Mouse (Mus musculus): ENCODE data around the gene 1700092M07Rik. TPM values are rescaled to one million over a fixed set of nuclear protein-coding genes. Genes with fewer than 3 reads are reported as not detected.

Gene 1700092M07Rik
- polyA plus RNA-seq, 1 experiment from 2014 or later, result 2.4 TPM

DNA sequence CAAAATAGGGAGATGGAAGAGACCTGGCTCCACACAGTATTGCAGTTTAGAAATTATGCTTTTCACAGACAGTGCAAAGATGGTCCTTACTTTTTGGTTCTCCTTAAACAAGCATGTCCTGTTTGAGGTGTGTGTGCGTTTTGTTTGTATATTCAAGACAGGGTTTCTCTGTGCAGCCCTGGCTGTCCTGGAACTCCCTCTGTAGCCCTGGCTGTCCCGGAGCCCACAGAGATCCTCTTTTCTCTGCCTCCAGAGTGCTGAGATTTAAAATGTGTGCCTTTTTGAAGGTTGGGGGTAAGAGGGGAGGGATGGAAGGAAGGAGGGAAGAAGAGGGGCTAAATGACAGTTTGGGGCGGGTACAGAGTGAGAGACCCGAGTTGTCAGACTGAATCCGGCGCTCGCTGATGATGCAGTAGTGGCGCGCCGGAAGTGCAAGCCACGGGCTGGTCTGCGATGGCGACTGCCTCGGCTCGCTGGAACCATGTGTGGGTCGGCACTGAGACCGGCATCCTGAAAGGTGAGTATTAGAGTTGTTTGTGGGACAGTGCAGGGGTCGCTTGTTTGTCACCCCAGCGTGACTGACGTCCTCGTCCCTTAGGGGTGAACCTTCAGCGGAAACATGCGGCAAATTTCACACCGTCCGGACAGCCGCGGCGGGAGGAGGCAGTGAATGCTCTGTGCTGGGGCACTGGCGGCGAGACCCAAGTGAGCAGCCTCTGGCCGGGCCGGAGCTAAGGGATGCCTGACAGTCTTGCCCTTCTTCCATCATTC, 4.9 kb upstream of the 1700092M07Rik start, which contains the start of gene Wdr74:
Wdr74 (plus strand) TSS at position 439 of the 771 bp plus-strand sequence.
- WGBS, result under 1% methylated on average over 32 of the region's 32 CpGs
- Histone ChIP-seq H3K4me2 (replicated peaks) (peak within 1 kb of the TSS; percentile 86), H3K4me1 (peaks cover 13% of the 10 kb centered on the region), H3K9me3 (replicated peaks) (no peaks in the 10 kb centered on the region), H3K9ac (peak within 1 kb of the TSS; percentile 76), H3K27ac (peak within 1 kb of the TSS; percentile 64), H3K36me3 (peaks cover 31% of the 10 kb centered on the region), H3K4me3 (peak within 1 kb of the TSS; percentile 72), H3K27me3 (no peaks in the 10 kb centered on the region)
- peak; percentile 95 for ATAC-seq (ENCODE audit: low FRiP score)

DNA sequence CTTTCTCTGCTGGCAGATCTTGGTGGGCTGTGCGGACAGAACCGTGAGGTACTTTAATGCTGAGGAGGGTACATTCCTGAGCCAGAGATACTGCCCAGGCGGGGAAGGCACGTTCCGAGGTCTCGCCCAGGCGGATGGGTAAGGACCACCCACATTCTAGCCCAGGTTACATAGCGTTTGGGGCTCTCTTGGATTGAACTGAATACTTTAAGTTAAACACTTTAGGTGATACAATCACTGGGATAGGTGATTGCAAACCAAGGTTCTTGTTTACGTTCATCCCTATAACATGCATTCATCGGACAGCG, 4.4 kb upstream of the 1700092M07Rik start:
- Histone ChIP-seq H3K4me2 (replicated peaks) (peak overlapping the region; percentile 86), H3K27ac (peak overlapping the region; percentile 64), H3K9ac (peak overlapping the region; percentile 76), H3K4me3 (peak overlapping the region; percentile 72), H3K36me3 (peaks cover 32% of the 10 kb centered on the region), H3K27me3 (no peaks in the 10 kb centered on the region), H3K4me1 (peaks cover 18% of the 10 kb centered on the region), H3K9me3 (replicated peaks) (no peaks in the 10 kb centered on the region)
- ATAC-seq (ENCODE audit: low FRiP score), result peak; percentile 33
- 3% methylated on average over 11 of the region's 11 CpGs for WGBS

DNA sequence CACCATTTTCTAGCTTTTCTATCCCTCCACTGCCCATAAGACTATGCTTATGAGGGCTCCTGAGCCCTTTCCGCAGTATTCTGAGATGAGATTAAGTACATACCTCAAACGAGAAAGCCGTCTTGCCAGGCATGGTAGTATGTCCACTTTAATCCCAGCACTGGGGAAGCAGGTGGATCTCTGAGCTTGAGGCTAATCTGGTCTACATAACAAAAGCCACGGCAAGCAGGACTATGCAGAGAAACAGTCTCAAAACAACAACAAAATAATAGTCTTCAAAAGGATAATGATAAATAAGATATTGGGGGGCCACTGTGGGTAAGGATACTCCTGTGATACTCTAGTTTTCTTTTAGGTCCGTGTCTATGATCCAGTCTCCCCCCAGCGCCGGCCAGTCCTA, 1.6 kb upstream of the 1700092M07Rik start:
- Histone ChIP-seq H3K9ac (no peak overlapping the region), H3K27me3 (no peaks in the 10 kb centered on the region), H3K9me3 (replicated peaks) (no peaks in the 10 kb centered on the region), H3K4me2 (replicated peaks) (no peak overlapping the region), H3K36me3 (peaks cover 34% of the 10 kb centered on the region), H3K4me3 (no peak overlapping the region), H3K4me1 (peaks cover 31% of the 10 kb centered on the region), H3K27ac (no peak overlapping the region)
- 89% methylated on average over 7 of the region's 7 CpGs for WGBS
- ATAC-seq (ENCODE audit: low FRiP score), result no peak

DNA sequence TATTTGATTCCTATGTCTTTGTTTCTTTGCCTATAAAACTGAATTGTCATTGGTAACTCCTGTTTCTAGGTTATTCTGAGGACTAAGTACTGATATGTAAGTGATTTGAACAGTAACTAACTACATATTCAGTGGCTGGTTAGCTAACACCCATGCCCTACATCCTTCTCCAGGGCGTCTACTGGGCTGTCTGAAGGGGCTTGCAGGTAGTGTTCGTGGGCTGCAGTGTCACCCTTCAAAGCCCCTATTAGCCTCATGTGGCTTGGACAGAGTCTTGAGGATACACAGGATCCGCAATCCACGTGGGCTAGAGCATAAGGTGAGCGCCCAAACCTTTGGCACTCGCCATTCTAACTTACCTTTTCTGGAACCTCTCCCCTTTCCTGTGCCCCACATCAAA, 872 bp upstream of the 1700092M07Rik start:
- H3K9me3 ChIP-seq (replicated peaks), result no peaks in the 10 kb centered on the region
- peaks cover 31% of the 10 kb centered on the region for H3K4me1 ChIP-seq
- ATAC-seq (ENCODE audit: low FRiP score), result no peak
- H3K9ac ChIP-seq, result no peak overlapping the region
- 88% methylated on average over 6 of the region's 6 CpGs for WGBS
- peaks cover 36% of the 10 kb centered on the region for H3K36me3 ChIP-seq
- no peak overlapping the region for H3K27ac ChIP-seq
- H3K4me2 ChIP-seq (replicated peaks), result no peak overlapping the region
- no peaks in the 10 kb centered on the region for H3K27me3 ChIP-seq
- H3K4me3 ChIP-seq, result no peak overlapping the region

DNA sequence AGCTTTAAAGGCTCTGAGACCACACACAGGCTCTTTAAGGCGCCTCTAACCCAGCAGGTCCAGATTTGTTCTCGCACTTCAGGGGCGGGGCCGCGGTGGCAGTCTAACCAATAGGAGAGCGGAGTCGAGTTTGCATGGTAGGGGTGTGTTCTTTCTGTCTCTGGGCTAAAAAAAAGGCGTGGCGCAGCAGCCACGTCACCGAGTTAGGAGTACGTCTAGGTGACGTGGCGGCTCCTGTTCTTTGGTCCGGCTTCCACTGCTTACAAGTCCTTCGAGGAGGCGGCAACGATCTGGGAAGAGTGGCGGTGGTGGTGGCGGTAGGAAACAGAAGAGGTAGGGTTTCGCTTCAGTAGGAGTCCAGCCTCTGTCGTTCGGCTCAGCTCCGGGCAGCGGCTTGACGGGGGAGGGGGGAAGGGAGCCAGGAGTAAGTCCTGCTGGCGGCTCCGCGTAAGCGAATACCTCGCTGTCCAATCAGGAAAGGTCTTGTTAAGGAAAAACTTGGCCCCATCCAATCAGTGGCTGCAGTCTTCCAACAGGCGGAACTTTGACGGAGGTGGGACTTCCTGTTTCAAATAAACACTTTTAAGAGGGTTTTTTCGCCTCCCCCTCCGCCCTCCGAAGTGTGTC, 838 bp downstream of the 1700092M07Rik start, which contains the start of gene Stx5a:
Stx5a (plus strand) TSS at position 171 of the 627 bp plus-strand sequence.
- Histone ChIP-seq H3K4me1 (peaks cover 24% of the 10 kb centered on the region), H3K4me3 (peak within 1 kb of the TSS; percentile 89), H3K9ac (peak within 1 kb of the TSS; percentile 89), H3K4me2 (replicated peaks) (peak within 1 kb of the TSS; percentile 98), H3K27ac (peak within 1 kb of the TSS; percentile 95), H3K27me3 (no peaks in the 10 kb centered on the region), H3K36me3 (peaks cover 53% of the 10 kb centered on the region), H3K9me3 (replicated peaks) (no peaks in the 10 kb centered on the region)
- ATAC-seq (ENCODE audit: low FRiP score), result peak; percentile 97
- under 1% methylated on average over 36 of the region's 36 CpGs for WGBS

DNA sequence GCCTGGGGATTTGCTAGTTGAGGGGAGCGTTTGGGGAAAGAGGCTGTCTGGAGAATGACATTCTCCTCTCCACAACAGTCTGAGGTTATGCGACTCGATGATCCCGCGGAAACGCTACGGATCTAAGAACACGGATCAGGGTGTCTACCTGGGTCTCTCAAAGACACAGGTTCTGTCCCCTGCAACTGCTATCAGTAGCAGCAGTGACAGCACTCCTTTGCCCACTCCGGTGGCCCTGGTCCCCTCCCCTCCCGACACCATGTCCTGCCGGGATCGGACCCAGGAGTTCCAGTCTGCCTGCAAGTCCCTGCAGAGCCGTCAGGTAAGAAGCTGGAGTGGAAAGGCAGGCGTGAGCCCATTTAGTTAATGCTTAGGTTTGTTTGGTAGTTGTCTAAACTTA, 1.7 kb downstream of the 1700092M07Rik start:
- Histone ChIP-seq H3K4me2 (replicated peaks) (peak overlapping the region; percentile 98), H3K9ac (peak overlapping the region; percentile 89), H3K27ac (peak overlapping the region; percentile 95; the same call in 1 of the 2 replicates), H3K4me1 (peaks cover 22% of the 10 kb centered on the region), H3K4me3 (peak overlapping the region; percentile 89), H3K9me3 (replicated peaks) (no peaks in the 10 kb centered on the region), H3K36me3 (peaks cover 61% of the 10 kb centered on the region), H3K27me3 (no peaks in the 10 kb centered on the region)
- 21% methylated on average over 14 of the region's 14 CpGs for WGBS
- no peak for ATAC-seq (ENCODE audit: low FRiP score)

DNA sequence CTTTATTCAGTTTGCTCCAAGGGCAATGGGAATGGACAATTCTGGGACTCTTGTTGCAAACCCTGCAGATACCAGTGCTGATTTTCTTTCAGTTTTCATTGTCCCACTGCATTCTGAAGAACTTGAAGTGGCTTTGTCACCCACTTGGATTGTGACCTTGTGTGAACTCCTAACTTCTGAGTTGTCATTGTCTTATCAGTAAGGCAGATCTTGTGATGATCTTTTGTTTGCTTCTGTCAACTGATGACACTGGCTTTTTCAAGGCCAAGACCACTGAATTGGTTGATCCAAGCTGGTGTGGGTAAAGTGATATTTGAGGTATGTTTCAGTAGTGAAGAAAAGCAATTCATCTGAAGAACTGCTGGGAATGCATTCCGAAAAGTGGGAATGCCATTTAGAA, 4.9 kb downstream of the 1700092M07Rik start:
- 91% methylated on average over 1 of the region's 1 CpGs for WGBS
- Histone ChIP-seq H3K27ac (no peak overlapping the region), H3K4me2 (replicated peaks) (no peak overlapping the region), H3K4me3 (no peak overlapping the region), H3K36me3 (peaks cover 64% of the 10 kb centered on the region), H3K9ac (no peak overlapping the region), H3K4me1 (peaks cover 20% of the 10 kb centered on the region), H3K9me3 (replicated peaks) (no peaks in the 10 kb centered on the region), H3K27me3 (no peaks in the 10 kb centered on the region)
- no peak for ATAC-seq (ENCODE audit: low FRiP score)

DNA sequence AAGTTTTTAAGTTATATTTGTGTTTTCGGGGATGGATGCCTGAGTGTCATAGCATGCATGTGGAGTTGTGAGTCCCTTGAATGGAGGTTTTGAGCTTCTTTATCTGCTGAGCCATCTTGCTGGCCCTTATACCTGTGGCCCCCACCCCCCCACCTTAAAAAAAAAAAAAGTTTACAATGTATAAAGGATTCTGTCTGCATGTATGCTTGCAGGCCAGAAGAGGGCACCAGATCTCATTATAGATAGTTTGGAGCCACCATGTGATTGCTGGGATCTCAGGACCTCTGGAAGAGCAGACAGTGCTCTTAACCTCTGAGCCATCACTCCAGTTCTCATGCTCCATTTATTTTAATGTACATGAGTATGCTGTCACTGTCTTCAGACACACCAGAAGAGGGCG, 6.8 kb downstream of the 1700092M07Rik start:
- Histone ChIP-seq H3K4me1 (peaks cover 9% of the 10 kb centered on the region), H3K9me3 (replicated peaks) (no peaks in the 10 kb centered on the region), H3K9ac (no peak overlapping the region), H3K36me3 (peaks cover 78% of the 10 kb centered on the region), H3K4me3 (no peak overlapping the region), H3K27ac (no peak overlapping the region), H3K27me3 (no peaks in the 10 kb centered on the region), H3K4me2 (replicated peaks) (no peak overlapping the region)
- WGBS, result 71% methylated on average over 2 of the region's 2 CpGs
- ATAC-seq (ENCODE audit: low FRiP score), result no peak

DNA sequence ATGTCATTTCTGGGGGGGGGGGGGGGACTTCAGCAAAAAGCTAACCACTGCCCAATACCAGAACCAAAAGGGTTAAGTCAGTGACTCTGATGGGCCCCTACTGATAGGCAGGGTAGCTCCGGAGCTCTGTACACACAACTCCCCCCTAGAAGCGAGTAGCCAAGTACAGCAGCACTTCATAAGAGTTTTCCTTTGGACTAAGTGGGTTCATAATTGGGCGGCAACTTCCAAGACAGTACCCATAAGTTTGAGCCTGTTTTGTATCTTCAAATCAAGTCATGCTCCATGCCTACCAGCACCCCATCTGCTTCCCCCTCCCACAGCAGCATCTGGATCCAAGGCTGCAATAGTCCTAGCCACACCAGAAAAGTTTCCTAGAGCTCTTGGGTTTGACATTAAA, 15.1 kb downstream of the 1700092M07Rik start:
- 0 out of 2 replicates have a peak overlapping the region, but pooled peaks have one; percentile 99 for H3K4me3 ChIP-seq
- peaks cover 28% of the 10 kb centered on the region for H3K4me1 ChIP-seq
- no peaks in the 10 kb centered on the region for H3K9me3 ChIP-seq (replicated peaks)
- H3K4me2 ChIP-seq (replicated peaks), result peak overlapping the region; percentile 72
- no peaks in the 10 kb centered on the region for H3K27me3 ChIP-seq
- no peak overlapping the region for H3K27ac ChIP-seq
- H3K36me3 ChIP-seq, result peaks cover 35% of the 10 kb centered on the region
- no peak for ATAC-seq (ENCODE audit: low FRiP score)
- H3K9ac ChIP-seq, result no peak overlapping the region
- WGBS, result 83% methylated on average over 3 of the region's 3 CpGs

DNA sequence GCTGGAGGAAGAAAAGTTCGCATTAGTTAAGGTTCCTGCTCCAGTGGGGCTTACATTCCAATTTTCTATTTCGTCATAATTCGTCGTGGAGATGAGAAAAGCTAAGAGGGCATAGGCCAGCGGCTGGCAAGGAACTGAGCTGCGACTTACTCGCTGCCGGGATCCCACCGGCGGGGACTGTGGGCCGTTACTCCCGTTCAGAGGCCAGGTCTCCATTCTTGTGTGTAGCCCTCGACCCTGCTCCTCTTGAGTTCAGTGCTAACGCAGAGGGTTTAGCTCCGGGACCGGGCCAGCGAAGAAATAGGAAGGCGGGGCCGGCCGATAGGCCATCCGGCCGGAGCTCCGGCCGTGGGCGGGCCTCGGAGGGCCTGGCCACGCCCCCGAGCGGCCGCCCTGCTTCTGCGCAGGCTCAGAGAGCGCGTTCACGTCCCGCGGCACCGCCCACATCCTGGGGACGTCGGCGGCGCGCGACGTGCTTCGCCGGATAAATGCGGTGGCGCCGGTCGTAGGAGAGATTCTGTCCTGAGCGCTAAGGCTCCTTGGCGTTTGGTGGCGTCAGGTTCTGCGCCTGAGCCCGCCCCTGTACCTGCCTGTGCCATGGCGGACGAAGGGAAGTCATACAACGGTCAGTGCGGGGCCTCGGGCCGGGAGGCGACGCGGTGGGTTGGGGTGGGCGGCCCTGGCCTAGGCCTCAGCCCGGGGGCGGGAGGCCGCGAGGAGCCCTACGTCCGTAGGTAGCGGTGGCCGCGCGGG, 16.3 kb downstream of the 1700092M07Rik start, which contains the start of gene Nxf1:
Nxf1 (plus strand) TSS at position 439 of the 753 bp plus-strand sequence.
- Histone ChIP-seq H3K4me3 (peak within 1 kb of the TSS; percentile 99), H3K4me2 (replicated peaks) (peak within 1 kb of the TSS; percentile 72), H3K27ac (peak within 1 kb of the TSS; percentile 91), H3K9me3 (replicated peaks) (no peaks in the 10 kb centered on the region), H3K36me3 (peaks cover 26% of the 10 kb centered on the region), H3K27me3 (no peaks in the 10 kb centered on the region), H3K9ac (peak within 1 kb of the TSS; percentile 98), H3K4me1 (peaks cover 28% of the 10 kb centered on the region)
- WGBS, result 1% methylated on average over 75 of the region's 75 CpGs
- peak; percentile 94 for ATAC-seq (ENCODE audit: low FRiP score)

DNA sequence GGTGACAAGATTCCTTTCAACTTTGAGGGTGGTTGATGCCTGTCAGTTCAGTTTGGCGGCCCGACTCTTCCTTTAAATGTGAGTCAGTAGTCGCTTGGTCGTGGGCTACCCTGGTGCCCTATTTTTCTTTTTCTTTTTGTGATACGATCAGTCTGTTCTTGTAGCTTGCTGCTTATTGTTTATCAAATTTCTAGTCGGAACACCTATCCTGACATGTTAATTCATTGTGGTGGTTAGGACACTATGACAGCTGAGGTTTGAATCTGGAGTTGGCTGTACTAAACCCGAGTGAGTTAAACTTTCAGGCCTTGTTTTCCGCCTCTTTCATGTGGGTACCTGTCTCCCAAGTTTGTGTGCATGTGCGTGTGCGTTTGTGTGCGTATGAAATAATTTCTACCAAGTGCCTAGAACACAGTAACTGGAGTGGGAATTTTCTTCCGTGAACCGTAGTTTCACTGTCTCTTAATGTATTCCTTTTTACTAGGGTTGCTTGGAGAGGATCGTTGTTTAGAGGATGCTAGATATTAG, 17.0 kb downstream of the 1700092M07Rik start:
- 5% methylated on average over 14 of the region's 14 CpGs for WGBS
- Histone ChIP-seq H3K4me2 (replicated peaks) (peak overlapping the region; percentile 72), H3K9ac (peak overlapping the region; percentile 98), H3K9me3 (replicated peaks) (no peaks in the 10 kb centered on the region), H3K4me3 (peak overlapping the region; percentile 99), H3K36me3 (peaks cover 24% of the 10 kb centered on the region), H3K27me3 (no peaks in the 10 kb centered on the region), H3K4me1 (peaks cover 28% of the 10 kb centered on the region), H3K27ac (peak overlapping the region; percentile 91)
- ATAC-seq (ENCODE audit: low FRiP score), result no peak; the same call in 1 of the 2 replicates

DNA sequence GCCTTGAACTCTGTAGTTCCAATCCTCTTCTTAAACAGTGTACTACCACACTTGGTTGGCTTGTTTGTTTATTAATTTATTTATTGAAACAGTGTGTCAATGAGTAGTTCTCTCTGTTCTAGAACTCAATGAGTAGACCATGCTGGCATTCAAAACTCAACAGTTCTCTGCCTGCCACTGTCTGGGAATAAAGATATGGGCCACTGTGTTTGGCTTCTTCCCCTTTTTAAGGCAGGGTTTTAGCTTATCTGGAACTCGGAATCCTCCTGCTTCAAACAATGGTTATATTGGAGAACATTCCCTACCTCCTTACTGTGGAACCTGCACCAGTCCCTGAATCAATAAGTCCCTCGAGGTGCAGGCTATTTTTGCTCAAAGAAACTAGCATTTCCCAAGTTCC, 18.4 kb downstream of the 1700092M07Rik start:
- Histone ChIP-seq H3K4me2 (replicated peaks) (no peak overlapping the region), H3K4me3 (no peak overlapping the region), H3K27ac (no peak overlapping the region), H3K36me3 (peaks cover 30% of the 10 kb centered on the region), H3K9me3 (replicated peaks) (no peaks in the 10 kb centered on the region), H3K27me3 (no peaks in the 10 kb centered on the region), H3K9ac (no peak overlapping the region), H3K4me1 (peaks cover 28% of the 10 kb centered on the region)
- WGBS, result 93% methylated on average over 2 of the region's 2 CpGs
- ATAC-seq (ENCODE audit: low FRiP score), result no peak

Measured in hindbrain, embryonic 12.5 days (tissue).